Mouse (Mus musculus): ENCODE results near the gene Epha1. TPM values are rescaled to one million over a fixed set of nuclear protein-coding genes. Genes with fewer than 3 reads are reported as not detected.

Gene Epha1
- total and polyA plus RNA-seq, 3 experiments = 0.04 TPM; not detected in 2

- TF ChIP-seq MXI1 (IDR thresholded peaks at IDR 0.05; ENCODE audit: low read depth, low read length) (peak; percentile 12; the same call in 1 of the 2 replicates), JUND (IDR thresholded peaks at IDR 0.05; ENCODE audit: low read depth, low read length) (no peak), TCF12 (IDR thresholded peaks at IDR 0.05; ENCODE audit: low read depth, low read length) (peak; percentile 39; the same call in 1 of the 2 replicates), SMC3 (IDR thresholded peaks at IDR 0.05; ENCODE audit: low read depth, low read length) (no peak), MEF2A (IDR thresholded peaks at IDR 0.05; ENCODE audit: extremely low read depth, insufficient replicate concordance, low read depth, low read length, poor library complexity, severe bottlenecking) (peak; percentile 81; the same call in 1 of the 2 replicates), ETS1 (IDR thresholded peaks at IDR 0.05; ENCODE audit: low read depth, low read length) (peak; percentile 50; the same call in 1 of the 2 replicates), TAL1 (IDR thresholded peaks at IDR 0.05; ENCODE audit: low read length) (peak; percentile 37), CTCF (IDR thresholded peaks at IDR 0.05 in 2 of 3, conservative IDR thresholded peaks at IDR 0.05 in 1 of 3; ENCODE audit: control insufficient read depth in 1 of 3, insufficient read depth in 1 of 3, low read depth in 2 of 3, low read length in 3 of 3, poor library complexity in 1 of 3, severe bottlenecking in 1 of 3) (no peak), EP300 (IDR thresholded peaks at IDR 0.05; ENCODE audit: low read depth in 1 of 2, low read length in 2 of 2) (peak; percentile 58 to 72), MYB (IDR thresholded peaks at IDR 0.05; ENCODE audit: low read depth, low read length) (peak; percentile 43; the same call in 1 of the 2 replicates), TBP (IDR thresholded peaks at IDR 0.05; ENCODE audit: low read depth, low read length) (peak; percentile 80)
- DNase-seq (ENCODE audit: low read depth, low spot score) = peak; percentile 60
- no peaks in the 10 kb centered on the region for H3K27me3 ChIP-seq (ENCODE audit: control insufficient read depth in 1 of 2, insufficient read depth in 2 of 2, low read length in 2 of 2)
- H3K9me3 ChIP-seq (replicated peaks; ENCODE audit: insufficient read depth, low read length) = no peaks in the 10 kb centered on the region
- peak overlapping the region; percentile 75 for H3K27ac ChIP-seq (ENCODE audit: control insufficient read depth, low read depth, low read length)
- H3K9ac ChIP-seq (ENCODE audit: control insufficient read depth, low read depth, low read length, poor library complexity, severe bottlenecking) = peak overlapping the region; percentile 3; the same call in 1 of the 2 replicates
- peaks cover 3% of the 10 kb centered on the region for H3K79me2 ChIP-seq (ENCODE audit: control insufficient read depth, insufficient read depth, low read length, poor library complexity)
- H3K36me3 ChIP-seq (ENCODE audit: control insufficient read depth in 1 of 2, insufficient read depth in 2 of 2, low read length in 2 of 2) = peaks cover 0 to 30% of the 10 kb centered on the region in 2 experiments; a peak in 2 of 4 replicates
- H3K4me3 ChIP-seq (ENCODE audit: control insufficient read depth in 1 of 2, insufficient read depth in 1 of 2, low read depth in 2 of 2, low read length in 2 of 2) = no peak overlapping the region; a peak in 1 of 4 replicates
- peaks cover 11 to 48% of the 10 kb centered on the region in 2 experiments for H3K4me1 ChIP-seq (ENCODE audit: control insufficient read depth in 1 of 2, insufficient read depth in 2 of 2, low read length in 2 of 2)
These were observed 20.6 kb downstream of the Epha1 start for GRCm38 (mm10) chr6:42352486-42352846.

GRCm38 (mm10) chr6:42351776-42352485, 21.1 kb downstream of the Epha1 start:
- peak; percentile 36 for DNase-seq (ENCODE audit: low read depth, low spot score)
- H3K4me1 ChIP-seq (ENCODE audit: control insufficient read depth in 1 of 2, insufficient read depth in 2 of 2, low read length in 2 of 2) = peaks cover 11 to 48% of the 10 kb centered on the region in 2 experiments
- no peaks in the 10 kb centered on the region for H3K27me3 ChIP-seq (ENCODE audit: control insufficient read depth in 1 of 2, insufficient read depth in 2 of 2, low read length in 2 of 2)
- peaks cover 3% of the 10 kb centered on the region for H3K79me2 ChIP-seq (ENCODE audit: control insufficient read depth, insufficient read depth, low read length, poor library complexity)
- no peak overlapping the region; a peak in 1 of 4 replicates for H3K4me3 ChIP-seq (ENCODE audit: control insufficient read depth in 1 of 2, insufficient read depth in 1 of 2, low read depth in 2 of 2, low read length in 2 of 2)
- peak overlapping the region; percentile 3; the same call in 1 of the 2 replicates for H3K9ac ChIP-seq (ENCODE audit: control insufficient read depth, low read depth, low read length, poor library complexity, severe bottlenecking)
- H3K27ac ChIP-seq (ENCODE audit: control insufficient read depth, low read depth, low read length) = peak overlapping the region; percentile 75
- peaks cover 0 to 30% of the 10 kb centered on the region in 2 experiments; a peak in 2 of 4 replicates for H3K36me3 ChIP-seq (ENCODE audit: control insufficient read depth in 1 of 2, insufficient read depth in 2 of 2, low read length in 2 of 2)
- H3K9me3 ChIP-seq (replicated peaks; ENCODE audit: insufficient read depth, low read length) = no peaks in the 10 kb centered on the region
- TF ChIP-seq MAZ (IDR thresholded peaks at IDR 0.05; ENCODE audit: low read depth, low read length) (0 out of 2 replicates have a peak, but pooled peaks have one; percentile 44), POLR2A (IDR thresholded peaks at IDR 0.05; ENCODE audit: control insufficient read depth in 1 of 2, insufficient read depth in 1 of 2, low read depth in 1 of 2, low read length in 2 of 2, poor library complexity in 1 of 2) (no peak), GABPA (IDR thresholded peaks at IDR 0.05; ENCODE audit: low read depth, low read length) (no peak), BHLHE40 (IDR thresholded peaks at IDR 0.05; ENCODE audit: borderline replicate concordance, low read depth, low read length) (no peak)

Measured in MEL (cell line).